Mouse (Mus musculus) regulatory T cell (primary cell): ENCODE results near the gene Spem2.
"Not testable (repeated sequence)": the region's sequence is repeated elsewhere in the genome, so short reads cannot be mapped to it uniquely, and the experiment has no call there.

ENCODE experiments used
- in situ Hi-C: fragments of 300-600 bp; cut with MboI, MseI; formaldehyde crosslinking; loops from one replicate; pipeline ENCODE4 v1.15.1; 2025; ENCODE audit warnings: high pct_unique_total_duplicates

Spem2 gene

DNA sequence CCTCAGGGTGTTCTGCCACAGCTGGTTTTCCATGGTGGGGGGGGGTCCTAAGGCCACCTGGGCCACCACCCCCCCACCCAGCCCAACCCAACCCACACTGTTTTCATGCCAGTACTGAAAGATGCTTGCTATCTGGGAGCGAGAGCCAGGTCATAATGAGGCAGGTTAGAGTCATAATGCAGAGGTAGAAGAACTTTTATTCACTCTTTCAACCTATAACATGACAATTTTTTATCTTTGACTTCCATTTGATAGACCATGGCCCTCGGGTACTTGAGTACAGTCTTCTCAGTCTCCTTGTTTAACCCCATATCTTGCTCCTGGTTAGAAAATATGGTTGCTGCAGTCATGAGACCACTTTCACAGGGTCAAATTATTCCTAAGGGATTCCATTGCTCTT lies at the start of gene Spem2:
Gene Spem2 (minus strand): TSS at position 101 of the 400 bp plus-strand sequence.
- in situ Hi-C loops = no loop called here

DNA sequence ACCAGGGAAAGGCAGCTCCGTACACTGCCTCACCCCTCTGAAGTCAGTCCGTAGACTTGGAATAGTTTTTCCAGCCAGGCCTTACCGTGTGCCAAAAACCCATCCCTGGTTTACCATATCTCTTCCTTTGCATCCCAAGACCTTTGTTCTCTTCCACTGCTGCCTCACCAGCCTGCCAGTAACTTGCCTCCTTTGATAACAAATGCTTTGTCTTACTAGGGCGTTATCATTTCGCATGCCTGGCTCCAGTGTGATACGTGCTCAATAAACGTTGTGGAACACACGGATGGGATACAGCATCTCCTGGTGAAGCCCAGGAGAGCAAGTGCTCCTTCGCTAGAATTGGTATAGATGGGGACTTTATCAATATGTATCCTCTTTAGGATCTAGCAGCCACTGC lies 49.1 kb upstream of the Spem2 start:
- in situ Hi-C loops = no loop called here

DNA sequence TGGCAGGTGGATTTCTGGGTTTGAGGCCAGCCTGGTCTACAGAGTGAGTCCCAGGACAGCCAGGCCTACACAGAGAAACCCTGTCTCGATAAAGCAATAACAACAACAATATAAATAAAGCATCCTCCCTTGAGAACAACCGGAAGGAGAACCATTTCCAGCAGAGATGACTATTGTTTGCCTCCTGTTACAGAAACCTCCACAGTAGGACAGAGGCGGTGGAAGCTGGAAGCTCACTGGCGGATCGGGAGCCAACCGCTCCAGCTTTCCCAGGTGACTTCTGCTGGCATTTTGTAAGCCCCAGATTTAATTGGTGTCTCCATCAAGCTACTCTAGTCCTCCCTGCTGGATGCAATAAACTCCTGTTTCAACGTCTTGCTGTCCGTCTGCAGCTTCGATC lies 47.3 kb upstream of the Spem2 start:
- in situ Hi-C loops = no loop called here

DNA sequence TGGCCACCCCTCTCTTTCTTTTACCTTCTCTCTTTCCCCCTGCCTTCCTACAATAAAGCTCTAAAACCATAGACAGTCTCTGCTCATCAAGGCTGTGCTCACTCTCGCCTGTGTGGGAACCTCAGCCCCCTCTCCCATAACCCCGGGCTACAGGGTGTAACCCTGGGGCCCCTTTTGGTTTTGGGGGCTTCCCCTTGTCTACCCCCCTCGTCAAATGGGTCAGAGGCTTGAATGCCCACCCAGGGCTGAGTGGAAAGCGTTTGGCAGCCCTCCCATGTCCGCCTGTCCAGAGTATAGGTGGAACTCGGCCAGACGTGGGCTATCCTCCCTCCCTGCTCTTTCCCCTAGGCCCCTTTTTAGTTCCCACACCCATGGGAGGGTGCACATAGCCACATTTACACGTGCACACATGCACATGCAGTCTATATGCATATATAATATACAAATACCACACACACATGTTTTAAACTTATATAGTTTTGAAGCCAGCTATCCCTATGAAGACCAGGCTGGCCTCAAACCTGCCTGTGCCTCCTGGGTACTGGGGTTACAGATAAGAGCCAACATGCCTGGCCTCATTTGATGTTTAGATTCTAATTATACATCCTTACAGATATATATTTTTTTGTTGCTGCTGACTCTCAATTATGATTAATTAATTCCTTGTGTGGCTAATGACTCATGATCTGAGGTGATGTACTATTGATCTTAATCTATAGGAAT lies 46.0 kb upstream of the Spem2 start:
- in situ Hi-C loops = no loop called here

DNA sequence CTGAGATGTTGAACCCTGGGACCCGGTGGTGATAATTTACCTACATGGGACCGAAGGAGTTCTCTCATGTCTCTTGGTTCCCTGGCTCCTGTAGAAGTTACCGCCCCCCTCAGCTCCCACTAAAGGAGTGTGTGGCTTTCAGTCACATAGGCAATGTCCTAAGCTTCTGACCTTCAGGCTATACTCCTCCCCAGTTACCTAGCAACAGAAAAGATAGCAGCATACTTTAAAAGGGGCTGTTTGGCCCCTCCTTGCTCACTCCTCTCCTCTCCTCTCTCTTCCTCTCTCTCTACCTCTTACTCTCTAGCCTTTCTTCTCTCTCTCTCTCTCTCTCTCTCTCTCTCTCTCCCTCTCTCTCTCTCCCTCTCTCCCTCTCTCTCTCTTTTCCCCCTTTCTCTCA lies 45.5 kb upstream of the Spem2 start:
- in situ Hi-C loops = not testable (repeated sequence)

DNA sequence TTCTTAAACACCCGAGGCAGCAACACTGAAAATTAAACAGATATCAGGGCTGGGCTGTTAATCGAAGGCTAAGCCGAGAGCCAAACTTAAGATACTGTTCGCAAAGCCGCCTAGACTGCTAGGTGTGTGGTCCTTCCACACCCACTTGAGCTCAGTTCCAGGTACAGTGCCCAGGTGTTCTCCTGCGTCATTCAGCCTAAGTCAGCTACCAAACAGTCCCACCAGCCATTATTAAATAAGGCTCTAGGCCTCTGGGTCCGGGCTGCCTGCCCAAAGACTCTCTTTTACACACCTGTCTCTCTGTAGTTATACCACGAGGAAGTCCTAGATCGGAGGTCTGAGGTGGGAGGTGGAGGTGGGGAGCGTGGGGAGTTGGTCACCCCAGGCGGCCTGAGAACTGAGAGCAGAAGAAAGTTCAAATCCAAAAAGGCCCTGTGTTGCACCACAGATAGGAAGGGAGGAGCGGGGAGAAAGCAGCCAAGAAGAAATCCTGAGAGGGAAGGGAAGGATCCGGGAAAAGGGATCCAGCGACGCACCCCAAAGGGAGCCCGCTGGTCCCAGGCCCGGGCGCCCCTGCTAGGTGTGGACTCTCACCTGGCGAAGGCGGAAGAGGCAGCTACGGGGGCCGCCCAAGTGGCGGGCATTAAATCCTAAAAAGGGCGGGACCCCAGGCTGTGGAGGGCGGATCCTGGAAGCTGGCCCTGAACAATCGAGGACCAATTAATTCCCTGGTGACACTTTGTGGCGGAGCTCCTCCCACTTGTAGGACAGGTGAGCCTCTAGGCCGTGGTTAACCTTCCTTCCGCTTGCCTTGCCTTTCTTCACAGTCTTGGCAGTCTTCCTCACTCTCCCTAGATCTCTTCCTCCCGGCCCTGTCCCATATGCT lies 40.1 kb upstream of the Spem2 start, which contains the start of gene Tnk1:
Gene Tnk1 (minus strand): TSS at position 618 of the 886 bp plus-strand sequence.
- in situ Hi-C loops = no loop called here

DNA sequence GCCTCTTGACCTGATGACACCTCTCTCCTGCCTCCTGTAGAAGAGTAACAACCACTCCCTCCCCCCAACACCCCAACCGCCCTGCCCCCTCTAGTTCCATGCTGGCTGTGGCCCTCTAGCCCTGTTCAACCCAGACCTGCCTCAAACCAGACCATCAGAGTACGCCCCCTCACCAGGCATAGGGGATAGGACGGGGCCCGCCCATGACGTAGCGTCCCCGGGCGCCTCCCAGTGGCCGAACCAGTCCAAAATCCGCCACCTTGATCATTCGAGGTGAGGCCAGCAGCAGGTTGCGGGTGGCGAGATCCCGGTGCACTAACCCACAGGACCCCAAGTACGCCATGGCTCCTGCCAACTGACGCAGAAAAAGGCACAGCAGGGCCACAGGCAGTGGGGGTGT lies 37.1 kb upstream of the Spem2 start:
- in situ Hi-C loops = no loop called here

DNA sequence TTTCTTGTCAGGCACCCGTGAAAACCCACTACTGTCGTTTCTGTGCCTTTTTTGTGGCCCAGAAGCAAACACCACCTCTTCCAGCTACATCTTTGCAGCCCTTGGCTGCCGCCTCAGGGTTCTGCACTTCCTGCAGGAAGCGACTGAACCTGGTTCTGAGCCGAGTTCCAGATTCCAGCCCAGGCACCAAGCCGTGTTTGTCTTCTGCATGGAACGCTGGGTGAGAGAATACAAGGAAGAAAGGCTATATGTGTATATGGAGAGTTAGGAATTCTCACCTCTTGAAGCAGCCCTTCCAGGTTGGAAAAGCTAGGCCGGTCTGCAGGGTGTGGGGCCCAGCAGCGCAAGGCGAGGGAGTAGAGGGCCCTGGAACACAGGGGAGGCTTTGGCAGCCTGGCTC lies 36.4 kb upstream of the Spem2 start:
- in situ Hi-C loops = no loop called here

DNA sequence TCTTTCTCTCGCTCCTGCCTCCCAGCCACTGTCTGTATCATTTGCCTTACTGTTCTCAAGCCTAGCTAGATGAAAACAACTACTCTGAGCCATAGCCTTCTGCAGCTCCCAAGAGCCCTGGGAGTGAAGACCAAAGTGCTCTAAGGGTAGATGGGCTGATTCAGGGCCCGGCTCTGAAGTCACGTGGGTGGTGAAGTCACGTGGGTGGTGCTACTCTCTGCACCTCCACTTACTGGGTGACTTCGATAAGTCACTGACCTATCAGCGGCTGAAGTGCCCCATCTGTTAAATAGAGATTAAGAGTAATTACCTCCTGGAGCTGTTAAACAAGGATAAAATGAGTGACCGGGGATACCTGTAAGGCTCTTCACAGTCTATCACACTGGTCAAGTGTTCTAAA lies 35.7 kb upstream of the Spem2 start:
- in situ Hi-C loops = no loop called here

DNA sequence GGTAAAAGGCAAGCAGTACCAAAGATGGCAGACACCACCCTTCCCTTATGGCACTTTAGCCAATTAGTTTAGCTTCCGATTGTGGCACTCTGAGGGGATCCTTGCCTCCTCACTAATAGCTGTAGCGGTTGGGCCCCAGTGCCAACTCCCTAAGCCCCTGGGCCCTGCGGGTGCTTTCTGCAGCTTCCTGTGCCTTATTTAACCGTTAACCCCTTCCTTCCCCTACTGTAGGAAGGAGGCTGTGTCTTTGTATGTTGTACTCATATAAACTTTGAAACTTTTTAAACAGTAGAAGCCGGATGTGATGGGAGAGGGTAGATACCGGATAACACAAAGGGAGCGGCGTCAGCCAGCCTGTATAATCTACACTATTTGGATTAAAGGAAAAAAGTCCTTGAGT lies 32.5 kb upstream of the Spem2 start:
- in situ Hi-C loops = no loop called here

DNA sequence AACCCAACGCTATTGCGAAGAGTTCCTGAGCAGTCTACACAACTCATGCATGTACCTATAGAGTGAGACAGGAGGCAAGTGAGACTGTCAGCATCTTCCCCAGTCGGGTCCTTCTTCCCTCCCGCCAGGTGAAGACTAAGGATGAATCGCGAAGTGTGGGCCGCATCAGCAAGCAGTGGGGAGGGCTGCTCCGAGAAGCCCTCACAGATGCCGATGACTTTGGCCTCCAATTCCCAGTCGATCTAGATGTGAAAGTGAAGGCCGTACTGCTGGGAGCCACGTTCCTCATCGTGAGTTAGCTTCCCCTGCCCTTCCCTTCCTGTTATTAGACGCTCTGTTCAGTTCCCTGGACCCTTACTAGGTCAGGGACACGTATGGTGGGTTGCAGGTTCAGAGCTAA lies 31.6 kb upstream of the Spem2 start:
- in situ Hi-C loops = no loop called here

DNA sequence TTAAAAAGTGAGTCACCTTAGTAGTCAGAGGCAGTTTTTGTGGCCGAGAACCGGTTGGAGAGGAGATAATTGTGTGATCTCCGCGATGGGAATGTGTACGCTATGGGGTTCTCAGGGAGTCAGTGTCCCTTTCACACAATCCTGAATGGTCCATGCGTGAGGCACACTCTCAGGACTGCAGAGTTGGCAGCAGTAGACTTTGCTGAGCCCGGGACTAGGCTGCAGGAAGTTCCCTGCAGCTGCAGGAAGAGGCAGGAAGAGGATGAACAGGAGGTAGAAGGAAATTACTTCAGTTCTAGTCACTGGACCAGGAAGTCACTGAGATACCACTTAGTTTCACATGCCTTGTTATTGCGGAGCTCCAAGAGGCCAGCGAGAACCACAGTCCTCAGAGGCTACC lies 30.9 kb upstream of the Spem2 start:
- in situ Hi-C loops = no loop called here

DNA sequence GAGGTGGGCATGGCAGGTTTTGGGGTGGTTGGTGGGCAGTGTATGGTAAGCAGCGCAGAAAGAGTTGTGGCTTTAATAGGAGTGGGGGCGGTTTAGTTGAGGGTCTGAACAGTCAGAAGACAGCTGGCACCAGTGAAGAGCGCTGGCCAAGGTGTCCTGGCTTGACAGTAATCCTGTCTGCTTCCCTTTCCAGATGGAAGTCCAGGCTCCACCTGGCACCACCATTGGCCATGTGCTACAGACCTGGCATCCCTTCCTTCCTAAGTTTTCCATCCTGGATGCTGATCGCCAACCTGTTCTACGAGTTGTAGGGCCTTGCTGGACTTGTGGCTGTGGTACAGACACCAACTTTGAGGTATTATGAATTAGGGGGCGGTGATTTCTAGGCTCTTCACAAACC lies 29.8 kb upstream of the Spem2 start:
- in situ Hi-C loops = no loop called here

DNA sequence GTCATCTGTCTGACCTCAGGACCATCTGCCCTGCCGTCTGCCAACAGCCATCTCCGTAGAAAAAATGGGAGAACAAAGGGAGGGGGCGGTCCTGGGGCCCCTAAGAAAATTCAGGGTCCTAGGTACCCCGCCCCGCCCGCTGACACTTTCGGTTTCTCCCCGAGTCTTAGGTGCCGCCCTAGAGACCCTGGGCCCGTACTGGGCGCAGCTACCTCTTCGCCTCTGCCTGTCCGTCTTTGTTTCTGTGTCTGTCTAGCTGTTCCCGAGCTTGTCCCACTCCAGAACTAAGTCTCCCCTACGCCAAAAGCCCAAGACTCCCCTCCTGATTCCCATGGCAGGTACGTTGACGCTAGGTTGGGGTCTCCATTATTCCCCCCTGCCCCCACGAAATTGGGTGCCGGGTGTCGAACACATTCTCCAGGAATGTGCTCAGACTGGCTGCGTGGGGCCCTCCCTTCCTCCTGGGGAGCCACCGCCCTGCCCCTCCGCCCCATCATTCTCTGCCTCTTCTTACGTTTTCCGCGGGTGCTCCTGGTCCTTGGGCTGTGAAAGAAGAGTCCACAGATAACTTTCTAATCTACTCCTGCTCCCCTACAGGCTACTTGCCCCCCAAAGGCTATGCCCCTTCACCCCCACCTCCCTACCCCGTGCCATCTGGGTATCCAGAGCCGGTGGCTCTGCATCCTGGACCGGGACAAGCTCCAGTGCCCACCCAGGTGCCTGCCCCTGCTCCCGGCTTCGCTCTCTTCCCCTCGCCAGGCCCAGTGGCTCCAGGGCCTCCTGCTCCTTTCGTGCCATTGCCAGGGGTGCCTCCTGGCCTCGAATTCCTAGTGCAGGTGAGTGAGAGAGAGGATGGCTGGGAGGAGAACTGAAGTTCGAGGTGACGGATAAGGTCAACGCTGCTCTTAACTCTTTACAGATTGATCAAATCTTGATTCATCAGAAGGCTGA lies 28.7 kb upstream of the Spem2 start:
- in situ Hi-C loops = no loop called here

DNA sequence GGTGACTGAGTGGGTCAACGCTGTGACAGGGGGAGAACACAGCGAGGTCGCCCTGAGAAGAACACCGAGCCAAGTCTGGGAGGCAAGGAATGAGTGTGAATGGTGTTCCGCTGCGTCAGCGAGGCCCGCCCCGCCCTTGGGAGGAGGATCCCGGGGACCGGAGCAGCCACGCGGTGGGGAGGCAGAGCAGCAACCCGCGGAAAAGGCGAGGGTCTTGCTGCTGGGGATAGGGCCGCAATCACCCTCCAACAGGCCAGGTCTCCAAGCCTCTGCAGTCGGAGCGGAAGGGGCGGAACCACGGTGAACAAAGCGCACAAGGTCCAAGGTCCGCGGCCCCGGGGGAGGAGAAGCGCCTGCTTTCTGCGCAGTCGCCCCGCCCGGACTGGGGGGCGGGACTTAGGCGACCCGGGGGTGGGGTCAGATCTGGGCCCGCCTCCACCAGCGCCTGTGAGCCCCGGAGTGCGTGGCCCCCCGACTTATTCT lies 28.0 kb upstream of the Spem2 start, which contains the start of gene Plscr3:
Gene Plscr3 (plus strand): TSS at position 179 of the 483 bp plus-strand sequence.
- in situ Hi-C loops = no loop called here

DNA sequence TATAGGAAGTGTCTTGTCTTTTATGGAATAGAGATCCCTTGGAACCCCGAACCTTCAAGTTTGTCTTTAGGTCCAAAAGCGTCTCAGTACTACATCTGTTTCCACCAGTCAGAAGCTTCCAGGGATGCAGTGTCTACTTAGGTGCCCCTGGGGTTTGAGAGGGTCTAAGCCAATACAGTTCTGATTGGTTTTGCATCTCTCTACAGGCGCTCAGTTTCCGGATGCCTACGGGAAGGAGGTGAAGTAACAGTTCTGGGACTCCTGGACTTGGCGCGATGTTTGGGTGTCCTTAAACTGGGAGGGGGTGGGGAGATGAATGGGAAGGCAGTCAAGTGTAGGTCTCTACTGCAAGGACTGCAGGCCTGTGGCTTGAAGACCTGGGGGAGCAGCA lies 20.4 kb upstream of the Spem2 start:
- in situ Hi-C loops = no loop called here

DNA sequence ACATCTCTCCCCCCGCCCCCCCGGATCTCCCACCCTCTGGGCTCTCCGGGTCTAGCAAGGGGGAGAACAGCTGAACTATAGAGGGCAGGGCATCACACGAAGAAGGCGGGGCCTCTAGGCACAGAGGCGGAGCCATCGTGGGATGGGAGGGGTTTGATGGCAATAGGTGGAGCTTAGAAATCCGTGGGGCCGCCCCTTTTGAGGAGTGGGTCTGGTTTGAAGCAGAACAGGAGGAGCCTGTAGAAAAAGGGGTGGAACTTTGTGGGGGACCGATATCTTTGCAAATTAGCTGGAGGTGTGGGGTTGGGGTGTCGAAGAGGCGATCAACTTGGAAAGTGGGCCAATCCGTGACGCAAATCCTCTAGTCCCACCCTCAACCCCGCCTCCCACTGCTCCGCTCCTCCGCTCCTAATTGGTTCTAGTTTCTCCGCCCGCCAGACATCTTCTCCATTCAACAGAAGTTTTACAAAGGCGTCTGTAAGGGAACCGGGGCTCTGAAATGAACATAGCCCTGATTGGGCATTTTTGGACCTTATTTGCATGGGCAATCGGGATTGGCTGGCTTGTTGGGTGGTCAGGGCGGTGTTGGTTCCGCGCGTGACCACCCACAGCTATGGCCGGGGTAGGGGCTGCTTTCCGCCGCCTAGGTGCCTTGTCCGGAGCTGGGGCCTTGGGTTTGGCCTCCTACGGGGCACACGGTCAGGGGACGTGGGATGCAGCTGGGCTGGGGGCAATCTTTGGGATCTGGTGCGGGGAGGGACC lies 19.9 kb upstream of the Spem2 start, which contains the start of gene Tmem256:
Gene Tmem256 (plus strand): TSS at position 563 of the 762 bp plus-strand sequence.
- in situ Hi-C loops = no loop called here

DNA sequence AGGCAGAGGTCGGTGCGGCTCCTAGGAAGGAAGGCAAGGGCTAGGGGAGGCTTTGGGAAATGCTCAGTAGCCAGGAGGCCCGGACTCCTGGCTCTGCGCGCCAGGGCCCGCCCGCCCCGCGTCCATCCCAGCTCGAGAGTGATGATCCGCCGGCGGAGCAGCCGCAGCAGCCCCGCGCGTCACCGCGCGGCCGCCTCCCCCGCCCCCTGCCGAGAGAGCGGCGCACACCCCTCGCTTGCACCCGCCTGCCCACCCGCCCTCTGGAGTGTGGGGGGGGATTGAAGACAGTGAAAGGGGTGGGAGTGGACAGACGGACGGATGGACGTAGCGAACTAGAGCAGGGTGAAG lies 19.3 kb upstream of the Spem2 start, which contains the start of gene Nlgn2:
Gene Nlgn2 (minus strand): TSS at position 181 of the 348 bp plus-strand sequence.
- in situ Hi-C loops = no loop called here

DNA sequence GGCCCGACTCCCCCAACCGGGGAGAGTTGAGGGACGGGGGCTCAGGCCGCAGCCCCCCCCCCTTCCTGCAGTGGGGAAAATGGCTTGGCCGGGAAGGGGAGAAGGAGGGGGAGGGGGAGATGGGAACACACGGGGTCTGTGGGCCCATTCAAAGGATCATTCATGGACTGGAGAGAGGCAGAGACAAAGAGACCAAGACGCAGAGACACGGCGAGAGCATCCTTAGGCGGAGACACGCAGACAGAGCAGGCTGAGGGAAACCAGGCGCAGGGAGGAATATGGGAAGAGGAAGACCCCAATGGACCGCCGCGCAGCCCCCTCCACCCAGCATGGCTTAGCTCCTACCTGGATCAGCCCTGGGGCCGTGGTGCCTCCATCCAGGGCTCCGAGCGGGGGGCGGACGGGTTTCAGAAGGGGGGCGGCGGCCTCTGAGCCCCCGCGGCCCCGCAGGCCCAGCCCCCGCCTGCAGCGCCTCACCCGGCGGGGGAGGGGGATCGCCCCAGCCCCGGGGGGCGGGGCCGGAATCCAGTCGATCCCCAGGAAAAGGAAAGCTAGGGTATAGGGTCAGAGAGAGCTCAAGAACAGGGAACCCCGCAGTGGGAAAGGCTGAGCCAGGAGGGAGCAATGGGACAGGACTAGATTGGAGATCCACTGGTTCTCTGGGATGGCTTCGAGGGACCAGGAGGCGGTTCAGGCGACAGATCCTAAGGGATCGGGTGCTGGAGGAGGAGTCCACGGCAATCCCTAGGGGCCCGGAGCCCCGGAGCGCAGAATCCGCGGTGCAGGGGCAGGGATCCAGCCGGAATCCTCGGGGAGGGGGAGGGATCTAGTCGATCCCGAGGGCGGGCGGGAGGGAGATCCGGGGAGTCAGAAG lies 18.7 kb upstream of the Spem2 start:
- in situ Hi-C loops = no loop called here

DNA sequence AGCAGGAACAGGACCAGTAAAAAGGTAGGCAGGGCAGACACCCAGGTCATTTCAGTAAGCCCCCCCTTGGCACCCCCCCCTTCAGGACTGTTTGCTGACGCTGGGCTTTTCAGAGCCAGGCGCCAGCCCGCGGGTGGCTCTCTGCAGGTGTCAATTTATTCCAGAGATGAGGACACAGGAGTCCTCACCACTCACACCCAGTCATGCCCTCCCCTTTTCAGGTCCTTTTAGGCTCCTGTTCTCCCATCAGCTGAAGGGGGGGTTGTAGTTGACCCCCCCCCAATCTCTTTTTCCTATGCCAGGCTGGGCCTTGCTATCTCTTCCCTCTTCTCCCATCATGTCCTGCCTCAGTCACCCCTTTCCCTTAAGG lies 17.7 kb upstream of the Spem2 start:
- in situ Hi-C loops = no loop called here
